Mouse (Mus musculus) lung, postnatal 0 days (tissue): ENCODE measurements at regions not wholly inside any gene's neighbourhood (a gene's known extent, or its start where the extent isn't known, plus 50 kb on each side); places are given as distances from the start of the nearest gene placed in this dataset.

ENCODE experiments used
- CTCF ChIP-seq: IDR thresholded peaks from 2 replicates; pipeline ENCODE4 v1.5.1; 2016; ENCODE audit warnings: antibody characterized with exemption, mild to moderate bottlenecking
- EP300 ChIP-seq: IDR thresholded peaks from 2 replicates; pipeline ENCODE4 v1.6.1; 2016; ENCODE audit warnings: antibody characterized with exemption, mild to moderate bottlenecking, control low read depth

- no peak for TF ChIP-seq CTCF
- no peak for TF ChIP-seq EP300
These were observed 118.9 kb upstream of the Slc38a2 start for GRCm38 (mm10) chr15:96818435-96818834.
